In genomic region chr14:46328064-46328463, GRCm38 (mm10) we compare ENCODE assay signal across 30 mouse cellular contexts. TPM values are rescaled to one million over a fixed set of nuclear protein-coding genes. Genes with fewer than 3 reads are reported as not detected.
"Had no signal": no experiment of that assay in that cellular context is flagged by ENCODE, and none has a peak within 500 bp of the region (broad histone marks: within the 10 kb centered on the region; RNA-seq: fewer than 3 reads in every experiment).

No protein-coding gene starts in this region.

- H3K36me3 ChIP-seq: heart, embryonic 10.5 days; heart, embryonic 12.5 days; hindbrain, embryonic 10.5 days; hindbrain, embryonic 12.5 days; kidney, embryonic 15.5 days; limb, embryonic 12.5 days; liver, embryonic 13.5 days; liver, embryonic 15.5 days had no signal

- H3K4me3 ChIP-seq: gastrocnemius, adult 2 months; heart, embryonic 10.5 days; heart, embryonic 12.5 days; hindbrain, embryonic 10.5 days; hindbrain, embryonic 12.5 days; kidney, embryonic 15.5 days; layer of hippocampus, adult 2 months; left cerebral cortex, adult 2 months; limb, embryonic 12.5 days; liver, embryonic 13.5 days; liver, embryonic 15.5 days had no signal

- H3K27ac ChIP-seq: gastrocnemius, adult 2 months; heart, embryonic 10.5 days; hindbrain, embryonic 10.5 days; hindbrain, embryonic 12.5 days; hindbrain, embryonic 14.5 days; kidney, embryonic 15.5 days; kidney, postnatal 0 days; layer of hippocampus, adult 2 months; left cerebral cortex, adult 2 months; limb, embryonic 12.5 days; liver, embryonic 13.5 days; liver, embryonic 15.5 days had no signal

- ATAC-seq: hindbrain, embryonic 16.5 days; intestine, embryonic 16.5 days had no signal

- DNase-seq: gastrocnemius, adult 2 months; gastrocnemius, postnatal 10 days; gastrocnemius, postnatal 25 days; heart, adult 18-20 months; heart, postnatal 10 days; heart, postnatal 4 days; kidney, adult 11 months; kidney, adult 2 months; kidney, adult 9 months; kidney, postnatal 14 days; kidney, postnatal 4 days; liver; liver, embryonic 13.5 days had no signal

- H3K4me2 ChIP-seq: heart, embryonic 12.5 days; hindbrain, embryonic 12.5 days; hindbrain, embryonic 14.5 days; kidney, embryonic 15.5 days; limb, embryonic 12.5 days; liver, embryonic 11.5 days; liver, embryonic 13.5 days; liver, embryonic 15.5 days had no signal

- H3K9me3 ChIP-seq: heart, embryonic 10.5 days; heart, embryonic 12.5 days; hindbrain, embryonic 10.5 days; hindbrain, embryonic 12.5 days; kidney, embryonic 15.5 days; limb, embryonic 12.5 days; liver, embryonic 13.5 days; liver, embryonic 15.5 days had no signal

- H3K4me1 ChIP-seq: heart, embryonic 10.5 days; heart, embryonic 12.5 days; hindbrain, embryonic 12.5 days; kidney, embryonic 15.5 days; liver, embryonic 13.5 days; liver, embryonic 15.5 days had no signal

- H3K27me3 ChIP-seq: heart, embryonic 12.5 days; hindbrain, embryonic 12.5 days; kidney, embryonic 15.5 days; limb, embryonic 12.5 days; liver, embryonic 13.5 days; liver, embryonic 15.5 days had no signal

- H3K9ac ChIP-seq: heart, embryonic 12.5 days; hindbrain, embryonic 12.5 days; hindbrain, embryonic 14.5 days; kidney, embryonic 15.5 days; limb, embryonic 12.5 days; liver, embryonic 13.5 days; liver, embryonic 15.5 days had no signal

RNA-seq across cellular contexts. Expression of gene Gm15217, which starts 51.1 kb away (rescaled TPM):
- polyA plus RNA-seq: heart, embryonic 14.5 days; heart, embryonic 16.5 days; hindbrain, embryonic 10.5 days; hindbrain, embryonic 12.5 days; hindbrain, embryonic 14.5 days; hindbrain, embryonic 16.5 days; limb, embryonic 12.5 days; limb, embryonic 14.5 days; liver, embryonic 11.5 days; liver, embryonic 13.5 days; liver, embryonic 15.5 days had no signal
